Mouse (Mus musculus): ENCODE measurements around the gene Nat8f2. TPM values are rescaled to one million over a fixed set of nuclear protein-coding genes. Genes with fewer than 3 reads are reported as not detected.
"Not testable (repeated sequence)": the region's sequence is repeated elsewhere in the genome, so short reads cannot be mapped to it uniquely, and the experiment has no call there.

Gene Nat8f2
- polyA plus RNA-seq (2016; fragmentation: Nextera tagmentation; extraction: Ambion mirVana) = 0.04 TPM in 1 of 2 replicates, not detected in the other

DNA sequence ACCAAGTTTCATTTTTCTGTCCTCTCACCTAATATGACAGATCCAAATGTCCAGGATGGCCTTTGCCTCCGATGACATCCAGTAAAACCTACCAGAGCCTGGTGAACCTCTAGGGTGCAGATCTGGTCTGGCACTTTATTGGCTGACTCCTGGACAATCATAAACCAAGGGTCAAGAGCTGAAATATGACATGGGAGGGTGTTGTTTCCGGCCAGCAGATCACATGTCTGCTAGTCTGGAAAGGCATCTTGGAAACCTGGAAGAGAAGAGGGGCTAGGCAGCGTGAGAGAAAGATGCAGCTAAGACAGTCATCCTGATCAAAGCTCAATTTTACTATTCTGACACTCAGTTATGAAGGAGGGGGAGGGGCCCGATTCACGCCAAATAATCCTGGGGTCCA is at the start of gene Nat8f2:
Gene Nat8f2 (minus strand): TSS at position 153 of the 400 bp plus-strand sequence.
- WGBS (ENCODE audit: insufficient replicate concordance) = 63% methylated on average over 5 of the region's 5 CpGs
- not testable (repeated sequence) for H3K36me3 ChIP-seq; H3K4me2 ChIP-seq; H3K4me1 ChIP-seq; H3K4me3 ChIP-seq; H3K27me3 ChIP-seq (replicated peaks); H3K9me3 ChIP-seq (replicated peaks); H3K9ac ChIP-seq; H3K27ac ChIP-seq; ATAC-seq

DNA sequence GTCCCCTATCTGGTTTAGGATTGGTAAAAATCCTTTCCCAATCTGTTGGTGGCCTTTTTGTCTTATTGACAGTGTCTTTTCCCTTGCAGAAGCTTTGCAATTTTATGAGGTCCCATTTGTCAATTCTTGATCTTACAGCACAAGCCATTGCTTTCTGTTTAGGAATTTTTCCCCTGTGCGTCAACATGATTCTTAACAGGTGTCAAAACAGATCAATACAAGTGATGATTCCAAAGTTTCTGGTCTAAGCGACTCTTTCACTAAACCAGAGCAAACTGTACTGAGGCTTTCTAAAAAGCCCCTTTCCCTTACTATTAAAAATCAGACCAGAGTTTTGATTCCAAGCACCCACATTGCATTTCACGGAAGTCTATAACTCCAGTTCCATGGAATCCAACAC is 49.4 kb upstream of the Nat8f2 start:
- not testable (repeated sequence) for ATAC-seq; H3K27ac ChIP-seq; H3K4me3 ChIP-seq; H3K9me3 ChIP-seq (replicated peaks); H3K4me2 ChIP-seq; H3K9ac ChIP-seq; H3K27me3 ChIP-seq (replicated peaks)
- Histone ChIP-seq H3K36me3 (peaks cover 28% of the 10 kb centered on the region), H3K4me1 (peaks cover 23% of the 10 kb centered on the region)
- WGBS (ENCODE audit: insufficient replicate concordance) = 90% methylated on average over 3 of the region's 3 CpGs

DNA sequence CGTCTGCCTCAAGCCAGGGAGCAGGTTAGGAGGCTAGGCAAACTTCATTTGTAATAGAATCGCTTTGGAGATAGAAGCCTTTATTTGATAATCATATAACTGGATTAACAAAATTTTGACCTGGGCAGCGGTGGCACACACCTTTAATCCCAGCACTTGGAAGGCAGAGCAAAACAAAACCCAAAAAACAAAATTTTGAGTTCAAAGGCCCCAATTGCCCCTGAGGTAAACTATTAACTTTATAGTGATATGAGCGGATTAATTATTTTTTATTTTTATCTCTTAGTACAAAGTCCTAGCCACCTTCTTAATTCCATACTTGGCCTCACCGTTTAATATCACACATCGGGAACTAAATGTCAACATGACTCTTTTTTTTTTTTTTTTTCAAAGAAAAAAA is 47.6 kb upstream of the Nat8f2 start:
- H3K4me2 ChIP-seq = peak overlapping the region; percentile 71
- H3K4me3 ChIP-seq = peak overlapping the region; percentile 73
- H3K4me1 ChIP-seq = peaks cover 26% of the 10 kb centered on the region
- H3K9me3 ChIP-seq (replicated peaks) = no peaks in the 10 kb centered on the region
- no peaks in the 10 kb centered on the region for H3K27me3 ChIP-seq (replicated peaks)
- H3K27ac ChIP-seq = peak overlapping the region; percentile 90
- no peak for ATAC-seq
- peaks cover 13% of the 10 kb centered on the region for H3K36me3 ChIP-seq
- 77% methylated on average over 6 of the region's 6 CpGs for WGBS (ENCODE audit: insufficient replicate concordance)
- peak overlapping the region; percentile 80 for H3K9ac ChIP-seq

DNA sequence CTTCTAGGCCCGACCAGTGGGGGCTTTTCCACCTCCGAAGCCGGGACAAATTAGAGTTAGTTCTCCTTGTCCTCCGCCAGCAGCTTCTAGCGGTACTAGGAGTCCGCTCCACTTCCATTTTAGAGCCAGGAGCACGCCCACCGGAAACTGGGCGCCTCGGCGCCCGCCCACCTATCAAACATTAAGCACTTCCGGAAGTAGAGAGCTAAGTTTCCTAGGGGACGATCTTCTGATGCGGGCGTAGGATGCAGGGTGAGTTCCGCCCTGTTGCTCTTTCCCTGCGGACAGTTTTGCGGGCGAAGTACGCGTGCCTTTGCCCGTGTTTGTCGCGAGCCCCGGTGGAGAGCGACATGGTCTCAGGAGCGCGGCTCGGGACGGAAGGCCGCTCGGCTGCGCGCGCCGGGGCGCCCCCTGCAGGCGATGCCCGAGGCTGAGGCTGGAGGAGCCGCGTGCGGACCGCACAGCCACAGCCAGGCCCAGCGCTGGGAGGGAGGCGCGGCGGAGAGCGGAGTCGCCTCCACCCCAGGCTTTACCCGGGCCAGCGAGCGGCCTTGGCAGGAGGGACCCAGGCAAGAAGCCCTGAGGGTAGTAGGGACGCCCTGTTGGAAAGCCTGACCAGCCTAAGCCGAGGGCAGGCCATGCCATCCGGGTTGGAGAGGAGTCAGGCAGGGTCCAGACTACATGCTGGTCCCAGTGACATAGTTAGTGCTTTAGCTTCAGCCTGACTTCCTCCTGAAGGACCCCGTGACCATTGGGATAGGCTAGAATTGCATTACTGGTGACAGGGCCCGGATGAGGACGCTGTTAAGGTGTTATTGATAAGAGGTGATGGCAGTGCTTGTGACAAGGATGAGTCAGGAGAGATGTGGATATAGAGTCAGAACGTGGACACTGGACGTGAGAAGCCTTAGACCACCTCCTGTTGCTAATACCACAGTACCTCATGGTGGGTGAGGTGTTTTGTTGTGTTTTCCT is 46.9 kb upstream of the Nat8f2 start, which contains the start of gene Nat8f1:
Gene Nat8f1 (minus strand): TSS at position 149 of the 975 bp plus-strand sequence.
- WGBS (ENCODE audit: insufficient replicate concordance) = 1% methylated on average over 58 of the region's 61 CpGs
- H3K9ac ChIP-seq = peak within 1 kb of the TSS; percentile 80
- H3K27ac ChIP-seq = peak within 1 kb of the TSS; percentile 90
- H3K4me1 ChIP-seq = peaks cover 26% of the 10 kb centered on the region
- peak within 1 kb of the TSS; percentile 73 for H3K4me3 ChIP-seq
- H3K36me3 ChIP-seq; H3K27me3 ChIP-seq (replicated peaks); H3K9me3 ChIP-seq (replicated peaks): not testable (repeated sequence)
- peak within 1 kb of the TSS; percentile 71 for H3K4me2 ChIP-seq
- peak; percentile 97 for ATAC-seq

DNA sequence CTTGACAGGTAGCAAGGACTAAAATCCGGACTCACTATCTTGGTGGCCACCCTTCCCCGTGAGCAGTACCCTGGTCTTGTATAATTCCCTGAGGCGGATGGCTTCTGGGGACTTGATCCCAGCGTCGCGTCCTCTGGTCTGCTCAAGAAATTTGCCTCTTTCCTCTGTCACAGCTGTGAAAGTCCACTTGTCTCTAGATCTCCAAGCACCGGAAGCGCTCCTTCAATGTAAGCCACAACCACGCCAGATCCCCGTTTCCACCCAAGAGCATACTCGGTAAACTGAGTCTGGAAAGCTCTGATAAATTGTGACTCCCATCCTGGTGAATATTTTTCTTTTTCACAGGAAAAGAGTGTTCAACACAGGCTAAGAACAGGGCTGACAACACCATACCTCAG is 46.2 kb upstream of the Nat8f2 start:
- Histone ChIP-seq H3K4me2 (peak overlapping the region; percentile 71), H3K27me3 (replicated peaks) (no peaks in the 10 kb centered on the region), H3K36me3 (peaks cover under 1% of the 10 kb centered on the region; the same call in 1 of the 2 replicates), H3K4me3 (peak overlapping the region; percentile 73), H3K27ac (peak overlapping the region; percentile 90), H3K9ac (peak overlapping the region; percentile 80), H3K9me3 (replicated peaks) (no peaks in the 10 kb centered on the region), H3K4me1 (peaks cover 26% of the 10 kb centered on the region)
- 5% methylated on average over 11 of the region's 11 CpGs for WGBS (ENCODE audit: insufficient replicate concordance)
- ATAC-seq = no peak

DNA sequence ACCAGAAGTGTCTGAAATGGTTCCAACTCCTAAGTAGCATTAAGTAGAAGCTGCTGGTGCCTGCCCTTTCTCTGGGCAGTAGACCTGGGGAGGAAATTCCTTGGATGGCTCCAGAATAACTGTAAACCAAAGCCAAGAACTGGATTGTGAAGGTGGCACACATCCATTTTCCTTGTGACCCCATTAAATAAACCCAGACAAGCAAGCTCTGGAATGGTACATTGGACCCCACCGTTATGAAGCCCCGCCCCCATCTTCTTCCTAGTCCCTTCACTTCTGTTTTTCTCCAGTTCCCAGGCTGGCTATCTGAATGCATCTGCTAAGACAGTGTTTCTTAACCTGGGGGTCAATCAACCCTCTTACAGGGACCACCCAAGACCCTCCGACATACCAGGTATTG is 42.6 kb upstream of the Nat8f2 start, which contains the start of gene Tprkb:
Gene Tprkb (plus strand): TSS at position 279 of the 400 bp plus-strand sequence.
- Histone ChIP-seq H3K27me3 (replicated peaks) (peaks cover 6% of the 10 kb centered on the region; the same call in 1 of the 2 replicates), H3K9me3 (replicated peaks) (no peaks in the 10 kb centered on the region), H3K4me3 (no peak within 1 kb of the TSS), H3K9ac (no peak within 1 kb of the TSS), H3K36me3 (no peaks in the 10 kb centered on the region), H3K27ac (no peak within 1 kb of the TSS), H3K4me2 (no peak within 1 kb of the TSS), H3K4me1 (peaks cover 20% of the 10 kb centered on the region)
- WGBS (ENCODE audit: insufficient replicate concordance) = 59% methylated on average over 3 of the region's 3 CpGs
- no peak for ATAC-seq

DNA sequence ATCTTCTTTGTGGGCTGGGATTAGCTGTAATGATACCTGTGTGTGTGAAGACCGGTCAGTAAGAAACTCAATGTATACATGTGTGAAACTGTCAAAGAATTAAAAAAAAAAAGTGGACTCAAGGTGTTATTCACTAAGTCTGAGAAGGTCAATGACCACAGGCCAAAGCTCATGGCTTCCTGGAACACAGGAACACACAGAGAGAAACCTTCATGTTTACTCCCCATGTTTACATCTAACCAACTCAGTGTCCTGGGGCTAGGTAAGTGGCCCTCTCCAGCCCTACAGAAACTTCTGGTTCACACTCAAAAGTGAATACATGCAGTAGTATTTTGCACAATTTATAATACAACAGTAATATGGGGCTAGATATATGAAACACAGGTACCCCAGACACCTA is 40.7 kb upstream of the Nat8f2 start:
- WGBS (ENCODE audit: insufficient replicate concordance) = 70% methylated on average over 1 of the region's 1 CpGs
- ATAC-seq = no peak
- no peak overlapping the region for H3K4me2 ChIP-seq
- H3K9me3 ChIP-seq (replicated peaks) = no peaks in the 10 kb centered on the region
- H3K36me3 ChIP-seq = no peaks in the 10 kb centered on the region
- H3K4me3 ChIP-seq = no peak overlapping the region
- no peak overlapping the region for H3K27ac ChIP-seq
- peaks cover 7% of the 10 kb centered on the region; the same call in 1 of the 2 replicates for H3K27me3 ChIP-seq (replicated peaks)
- H3K9ac ChIP-seq = no peak overlapping the region
- peaks cover 11% of the 10 kb centered on the region for H3K4me1 ChIP-seq

DNA sequence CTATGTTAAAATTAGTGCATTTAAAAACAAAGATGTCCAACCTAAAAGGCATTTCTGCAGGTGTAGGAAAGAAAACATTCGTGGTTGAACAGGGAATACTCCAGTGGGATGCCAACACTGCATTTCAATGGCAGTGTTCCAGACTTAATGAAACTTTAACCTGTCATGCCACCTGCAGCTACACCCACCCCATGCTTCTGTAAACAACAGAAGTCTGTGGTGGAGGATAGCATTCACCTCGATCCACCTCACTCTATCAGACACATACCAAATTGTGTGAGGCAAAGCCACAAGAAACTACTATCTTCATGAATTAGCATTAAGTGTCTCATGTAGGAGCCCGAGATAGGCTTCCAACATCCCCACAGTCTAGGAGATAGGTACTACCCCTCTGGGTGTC is 39.4 kb upstream of the Nat8f2 start:
- H3K4me2 ChIP-seq = no peak overlapping the region
- H3K9me3 ChIP-seq (replicated peaks) = no peaks in the 10 kb centered on the region
- no peak overlapping the region for H3K4me3 ChIP-seq
- no peak overlapping the region for H3K27ac ChIP-seq
- 0 out of 2 replicates have a peak, but pooled peaks cover 3% of the 10 kb centered on the region for H3K4me1 ChIP-seq
- peaks cover 7% of the 10 kb centered on the region; the same call in 1 of the 2 replicates for H3K27me3 ChIP-seq (replicated peaks)
- WGBS (ENCODE audit: insufficient replicate concordance) = 44% methylated on average over 3 of the region's 3 CpGs
- ATAC-seq = no peak
- no peaks in the 10 kb centered on the region for H3K36me3 ChIP-seq
- no peak overlapping the region for H3K9ac ChIP-seq

DNA sequence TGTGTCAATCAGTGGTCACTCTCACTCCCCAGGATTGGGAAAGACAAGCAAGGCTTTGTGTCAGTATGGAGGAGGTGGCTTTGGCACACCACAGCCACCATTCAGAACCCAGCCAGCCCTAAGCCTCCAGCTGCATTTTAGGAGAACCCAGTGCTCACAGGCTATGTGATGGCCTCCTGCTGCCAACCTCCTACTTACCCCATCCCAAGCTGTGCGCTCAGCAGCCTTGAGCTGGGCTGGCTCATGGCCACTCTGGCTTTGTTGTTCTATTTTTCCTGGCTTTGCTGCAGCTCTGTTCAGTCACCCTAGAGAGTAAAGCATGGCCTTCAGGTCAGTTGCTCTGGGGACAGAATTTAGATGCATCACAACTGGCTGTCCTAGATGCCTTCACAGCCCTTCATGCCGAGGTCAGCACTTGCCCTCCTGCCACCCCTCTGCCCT is 38.0 kb upstream of the Nat8f2 start:
- not testable (repeated sequence) for H3K27ac ChIP-seq; H3K9me3 ChIP-seq (replicated peaks); H3K4me1 ChIP-seq; H3K9ac ChIP-seq; ATAC-seq; H3K36me3 ChIP-seq; H3K4me3 ChIP-seq; H3K4me2 ChIP-seq; H3K27me3 ChIP-seq (replicated peaks)
- 56% methylated on average over 2 of the region's 2 CpGs for WGBS (ENCODE audit: insufficient replicate concordance)

DNA sequence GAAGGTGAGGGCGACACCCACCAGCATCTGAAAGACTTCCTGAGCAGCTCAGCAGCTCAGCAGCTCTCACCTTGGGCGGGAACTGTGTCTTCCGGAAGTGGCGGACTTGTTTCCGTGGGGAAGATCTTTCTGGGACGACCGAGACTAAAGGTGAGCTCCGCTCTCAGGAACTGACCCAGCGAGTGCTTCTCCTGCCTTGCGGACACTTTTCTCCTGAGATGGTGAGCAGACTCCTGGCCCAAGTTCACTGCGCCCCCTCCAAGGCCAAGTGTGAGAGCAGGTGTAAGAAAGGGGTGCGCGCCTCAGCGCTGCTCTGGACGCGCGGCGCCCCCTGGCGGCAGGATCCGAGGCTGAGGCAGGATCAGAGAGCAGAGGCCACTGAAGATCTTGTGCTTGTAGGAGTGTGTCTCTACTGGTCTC is 35.7 kb upstream of the Nat8f2 start, which contains the start of gene Nat8f4:
Gene Nat8f4 (minus strand): TSS at position 243 of the 420 bp plus-strand sequence.
- H3K27me3 ChIP-seq (replicated peaks); H3K9me3 ChIP-seq (replicated peaks); H3K36me3 ChIP-seq; H3K27ac ChIP-seq; H3K4me1 ChIP-seq: not testable (repeated sequence)
- Histone ChIP-seq H3K4me2 (peak within 1 kb of the TSS; percentile 63), H3K4me3 (peak within 1 kb of the TSS; percentile 55), H3K9ac (peak within 1 kb of the TSS; percentile 36; the same call in 1 of the 2 replicates)
- peak; percentile 80 for ATAC-seq
- WGBS (ENCODE audit: insufficient replicate concordance) = 11% methylated on average over 20 of the region's 20 CpGs

DNA sequence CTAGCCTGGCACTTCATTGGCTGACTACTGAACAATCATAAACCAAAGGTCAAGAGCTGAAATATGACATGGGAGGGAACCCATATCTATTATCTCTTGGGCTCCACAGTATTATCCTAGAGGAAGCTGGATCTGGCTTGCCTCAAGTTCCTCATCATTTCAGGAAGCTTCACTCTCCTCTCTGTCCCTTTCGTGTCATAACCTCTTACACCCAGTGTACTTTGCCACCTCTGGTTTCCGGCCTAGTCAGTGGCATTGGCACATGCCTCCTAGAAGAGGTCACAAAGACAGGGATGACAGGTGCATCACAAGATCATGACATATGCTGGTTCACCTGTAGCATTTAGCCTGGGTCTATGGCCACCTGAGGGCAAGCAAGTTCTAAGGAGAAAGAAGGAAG is 33.3 kb upstream of the Nat8f2 start:
- WGBS (ENCODE audit: insufficient replicate concordance) = 80% methylated on average over 2 of the region's 2 CpGs
- H3K4me3 ChIP-seq = no peak overlapping the region
- no peak overlapping the region for H3K27ac ChIP-seq
- no peak for ATAC-seq
- H3K4me2 ChIP-seq = no peak overlapping the region
- no peaks in the 10 kb centered on the region for H3K36me3 ChIP-seq
- no peaks in the 10 kb centered on the region for H3K4me1 ChIP-seq
- H3K9ac ChIP-seq = no peak overlapping the region
- H3K27me3 ChIP-seq (replicated peaks) = peaks cover 7% of the 10 kb centered on the region; the same call in 1 of the 2 replicates
- H3K9me3 ChIP-seq (replicated peaks) = no peaks in the 10 kb centered on the region
